Mouse (Mus musculus): Measurements from ENCODE around the gene Cd109.

DNA sequence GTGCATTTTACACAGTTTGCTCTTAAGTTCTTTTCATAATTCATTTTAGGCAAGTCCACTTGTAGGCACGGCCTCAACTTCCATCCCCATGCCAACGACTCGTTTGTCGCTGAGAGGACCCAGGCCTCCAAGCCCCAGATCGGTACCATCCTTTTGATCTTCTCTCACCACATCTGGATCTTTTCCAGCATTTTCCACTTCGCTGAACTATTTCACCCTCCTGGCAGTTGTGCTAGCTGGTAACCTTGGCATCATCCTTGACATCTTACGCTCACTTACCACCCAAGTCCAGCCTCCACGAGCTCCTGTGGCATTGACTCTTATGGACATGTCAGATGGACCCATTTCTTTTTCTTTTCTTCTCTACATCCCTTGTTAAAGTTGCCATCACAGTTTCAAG is 33.3 kb downstream of the Cd109 start:
- no peak for TF ChIP-seq CTCF (IDR thresholded peaks at IDR 0.05; ENCODE audit: borderline replicate concordance, extremely low read depth, insufficient read depth, insufficient read length)
- no peak for TF ChIP-seq POLR2A (IDR thresholded peaks at IDR 0.05; ENCODE audit: borderline replicate concordance, extremely low read depth, insufficient read depth, insufficient read length, poor library complexity, severe bottlenecking)

Data from brain, embryonic 14.5 days (tissue).